Mouse (Mus musculus) liver, embryonic 14.5 days (tissue): ENCODE measurements around the gene Gm39566.

Experiments
- CTCF ChIP-seq: IDR thresholded peaks from 2 replicates; pipeline ENCODE4 v1.5.1; 2016; ENCODE audit warnings: antibody characterized with exemption, low read depth, control low read depth
- EP300 ChIP-seq: IDR thresholded peaks from 2 replicates; pipeline ENCODE4 v1.6.1; 2016; ENCODE audit warnings: antibody characterized with exemption, low read depth

DNA sequence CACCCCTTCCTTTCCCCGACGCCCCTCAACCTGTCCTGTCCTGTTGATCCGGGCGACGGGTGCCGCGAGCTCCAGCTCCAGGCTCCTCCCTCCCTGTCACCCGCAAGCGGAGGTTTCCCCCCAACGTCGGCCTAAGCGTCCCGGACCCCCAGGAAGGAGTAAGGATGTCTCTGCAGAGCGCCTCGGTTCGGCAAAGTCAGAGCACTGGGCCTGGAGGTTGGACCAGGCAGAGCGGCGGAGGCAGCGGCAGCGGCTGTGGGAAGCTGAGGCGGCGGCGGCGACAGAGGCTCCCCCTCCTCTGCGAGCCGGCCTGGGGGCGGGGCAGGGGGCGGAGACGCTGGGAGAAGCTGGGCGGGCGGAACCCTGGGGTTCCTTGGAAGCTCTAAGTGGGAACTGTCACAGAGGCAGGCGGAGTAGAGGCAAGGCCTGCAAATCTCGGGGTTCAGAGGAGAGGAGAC lies 12.4 kb downstream of the Gm39566 start:
- no peak for TF ChIP-seq EP300
- TF ChIP-seq CTCF: no peak
